Comparison of ENCODE assay signal across 7 mouse cellular contexts in genomic region chr3:27371725-27372650, GRCm38 (mm10). TPM values are rescaled to one million over a fixed set of nuclear protein-coding genes. Genes with fewer than 3 reads are reported as not detected.
A peak's percentile ranks its signal among the peaks of the same experiment; 100 is the strongest.
DNase-seq lines count a peak whose midpoint lies in the region; ATAC-seq lines count a peak whose summit lies in the region.

No protein-coding gene starts in this region.

- peaks cover 54% of the 10 kb centered on the region for H3K27me3 ChIP-seq in liver, embryonic 12.5 days (replicated peaks)
- H3K27me3 ChIP-seq in embryonic facial prominence, embryonic 12.5 days, result peaks cover 54% of the 10 kb centered on the region
- peaks cover 32% of the 10 kb centered on the region for H3K27me3 ChIP-seq in intestine, embryonic 16.5 days (replicated peaks; ENCODE audit: control insufficient read depth, insufficient read depth, low read length)

- H3K4me3 ChIP-seq in liver, embryonic 12.5 days, result no peak overlapping the region
- peak overlapping the region; percentile 25 for H3K4me3 ChIP-seq in embryonic facial prominence, embryonic 12.5 days
- peak overlapping the region; percentile 17 for H3K4me3 ChIP-seq in intestine, embryonic 16.5 days (ENCODE audit: low read length)

- no peaks in the 10 kb centered on the region for H3K9me3 ChIP-seq in liver, embryonic 12.5 days (replicated peaks)
- H3K9me3 ChIP-seq in embryonic facial prominence, embryonic 12.5 days, result no peaks in the 10 kb centered on the region
- H3K9me3 ChIP-seq in intestine, embryonic 16.5 days (ENCODE audit: control insufficient read depth, low read length), result no peaks in the 10 kb centered on the region

- ATAC-seq in liver, embryonic 12.5 days, result no peak
- ATAC-seq in embryonic facial prominence, embryonic 12.5 days (ENCODE audit: insufficient number of reproducible peaks, insufficient read depth, low FRiP score, low TSS enrichment), result 0 out of 2 replicates have a peak, but pooled peaks have one; percentile 28
- ATAC-seq in intestine, embryonic 16.5 days, result no peak

- H3K9ac ChIP-seq in liver, embryonic 12.5 days, result no peak overlapping the region
- no peak overlapping the region for H3K9ac ChIP-seq in embryonic facial prominence, embryonic 12.5 days
- no peak overlapping the region for H3K9ac ChIP-seq in intestine, embryonic 16.5 days (ENCODE audit: low read depth, low read length)

- WGBS in liver, embryonic 12.5 days (ENCODE audit: insufficient replicate concordance), result 4% methylated on average over 77 of the region's 77 CpGs
- WGBS in embryonic facial prominence, embryonic 12.5 days, result under 1% methylated on average over 74 of the region's 77 CpGs
- WGBS in intestine, embryonic 16.5 days, result 2% methylated on average over 75 of the region's 77 CpGs

- H3K27ac ChIP-seq in liver, embryonic 12.5 days, result no peak overlapping the region
- no peak overlapping the region for H3K27ac ChIP-seq in embryonic facial prominence, embryonic 12.5 days
- no peak overlapping the region for H3K27ac ChIP-seq in intestine, embryonic 16.5 days (ENCODE audit: low read length)

- DNase-seq in liver, result no peak
- peak; percentile 17 for DNase-seq in right cerebral cortex, postnatal 25 days
- no peak for DNase-seq in adrenal gland, postnatal 36 days
- DNase-seq in cerebellum, adult 18-20 months, result no peak

- H3K4me2 ChIP-seq in liver, embryonic 12.5 days, result peak overlapping the region; percentile 25; the same call in 1 of the 2 replicates
- peak overlapping the region; percentile 46 for H3K4me2 ChIP-seq in embryonic facial prominence, embryonic 12.5 days (replicated peaks)
- peak overlapping the region; percentile 19; the same call in 1 of the 2 replicates for H3K4me2 ChIP-seq in intestine, embryonic 16.5 days (ENCODE audit: low read depth, low read length)

- no peaks in the 10 kb centered on the region for H3K36me3 ChIP-seq in liver, embryonic 12.5 days
- no peaks in the 10 kb centered on the region for H3K36me3 ChIP-seq in embryonic facial prominence, embryonic 12.5 days
- no peaks in the 10 kb centered on the region for H3K36me3 ChIP-seq in intestine, embryonic 16.5 days (ENCODE audit: control insufficient read depth, insufficient read depth, low read length)

- no peaks in the 10 kb centered on the region for H3K4me1 ChIP-seq in liver, embryonic 12.5 days
- H3K4me1 ChIP-seq in embryonic facial prominence, embryonic 12.5 days, result peaks cover 10% of the 10 kb centered on the region
- no peaks in the 10 kb centered on the region for H3K4me1 ChIP-seq in intestine, embryonic 16.5 days (ENCODE audit: control insufficient read depth, insufficient read depth, low read length)

RNA-seq across cellular contexts. Expression of gene Ghsr, which starts 0.8 kb away (rescaled TPM):
- polyA plus RNA-seq in liver, embryonic 12.5 days (2016; fragmentation: Nextera tagmentation; extraction: Ambion mirVana), result not detected in 2 replicates
- polyA plus RNA-seq in embryonic facial prominence, embryonic 12.5 days (2016; fragmentation: Nextera tagmentation; extraction: Ambion mirVana), result not detected in 2 replicates
- polyA plus RNA-seq in intestine, embryonic 16.5 days (2015; fragmentation: Nextera tagmentation; extraction: Ambion mirVana), result not detected in 2 replicates
- not detected for total RNA-seq in adrenal gland, postnatal 36 days (2021)

RNA-seq across cellular contexts. Expression of gene Tnfsf10, which starts 55.2 kb away (rescaled TPM):
- 0.06 and 0.07 TPM in 2 replicates for polyA plus RNA-seq in liver, embryonic 12.5 days (2016; fragmentation: Nextera tagmentation; extraction: Ambion mirVana)
- 0.08 and 0.12 TPM in 2 replicates for polyA plus RNA-seq in embryonic facial prominence, embryonic 12.5 days (2016; fragmentation: Nextera tagmentation; extraction: Ambion mirVana)
- polyA plus RNA-seq in intestine, embryonic 16.5 days (2015; fragmentation: Nextera tagmentation; extraction: Ambion mirVana), result 0.76 and 1.1 TPM in 2 replicates
- total RNA-seq in adrenal gland, postnatal 36 days (2021), result 10 to 100 TPM in 1 of 2 experiments, 1 to 10 TPM in 1; 8.3 to 11.6 TPM
